In the genomic region with DNA sequence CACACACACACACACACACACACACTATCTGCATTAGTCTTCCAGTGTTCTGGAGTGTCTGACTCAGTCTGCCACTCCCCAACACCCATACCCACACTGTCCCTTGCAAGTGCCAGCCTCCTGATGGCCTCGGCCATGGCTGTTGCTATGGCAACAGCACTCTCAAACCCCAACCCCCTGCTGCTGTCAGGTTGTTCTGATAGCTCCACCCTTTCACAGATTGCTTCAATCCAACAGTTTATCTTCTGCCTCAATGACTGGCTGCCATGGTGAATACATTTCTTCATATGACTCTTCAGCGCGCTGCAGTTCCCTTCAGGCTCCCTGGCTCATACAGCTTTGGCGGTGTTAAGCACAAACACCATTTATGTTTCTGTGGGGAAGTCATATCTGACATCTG, we compare ENCODE assay signal across 20 mouse cellular contexts.
DNase-seq lines count a peak whose midpoint lies in the region; ATAC-seq lines count a peak whose summit lies in the region.
"Had no signal": no experiment of that assay in that cellular context is flagged by ENCODE, and none has a peak within 500 bp of the region (broad histone marks: within the 10 kb centered on the region; RNA-seq: fewer than 3 reads in every experiment).

No protein-coding gene starts in this region.

- peaks cover 16% of the 10 kb centered on the region for H3K4me1 ChIP-seq in hindbrain, embryonic 14.5 days (replicated peaks; ENCODE audit: control insufficient read depth, insufficient read depth, low read length)
- peaks cover 36% of the 10 kb centered on the region for H3K4me1 ChIP-seq in hindbrain, embryonic 12.5 days
- peaks cover 30% of the 10 kb centered on the region for H3K4me1 ChIP-seq in midbrain, embryonic 14.5 days (ENCODE audit: control insufficient read depth, insufficient read depth, low read length)
- H3K4me1 ChIP-seq in midbrain, embryonic 16.5 days (ENCODE audit: control insufficient read depth, insufficient read depth, low read length) = peaks cover 22% of the 10 kb centered on the region
- H3K4me1 ChIP-seq in limb, embryonic 10.5 days = peaks cover 35% of the 10 kb centered on the region
- H3K4me1 ChIP-seq: liver, embryonic 15.5 days had no signal

- H3K9ac ChIP-seq in hindbrain, embryonic 14.5 days = no peak overlapping the region
- H3K9ac ChIP-seq in hindbrain, embryonic 12.5 days = no peak overlapping the region
- H3K9ac ChIP-seq in midbrain, embryonic 14.5 days (replicated peaks; ENCODE audit: low read length) = no peak overlapping the region
- H3K9ac ChIP-seq in midbrain, embryonic 16.5 days (ENCODE audit: low read depth, low read length) = no peak overlapping the region
- H3K9ac ChIP-seq: embryonic facial prominence, embryonic 13.5 days; heart, embryonic 13.5 days; limb, embryonic 15.5 days; liver, embryonic 15.5 days had no signal

- peak; percentile 12 for DNase-seq in adrenal gland, adult 2 months
- DNase-seq in adrenal gland, adult 18-20 months (ENCODE audit: low spot score in 2 of 2) = no peak
- DNase-seq in hindbrain, embryonic 14.5 days (ENCODE audit: low spot score) = no peak
- DNase-seq in midbrain, embryonic 14.5 days = peak; percentile 39
- no peak for DNase-seq in limb, embryonic 10.5 days (ENCODE audit: low spot score)
- no peak for DNase-seq in yolk sac, embryonic 10.5 days (ENCODE audit: low spot score)
- DNase-seq: cerebellum, adult 9-10 months; heart, postnatal 36 days; kidney, adult 2 months; kidney, postnatal 10 days; lung, postnatal 14 days had no signal

- H3K27ac ChIP-seq in hindbrain, embryonic 14.5 days = no peak overlapping the region
- H3K27ac ChIP-seq in hindbrain, embryonic 12.5 days = no peak overlapping the region
- no peak overlapping the region for H3K27ac ChIP-seq in midbrain, embryonic 14.5 days (replicated peaks; ENCODE audit: low read depth, low read length)
- H3K27ac ChIP-seq in midbrain, embryonic 16.5 days (ENCODE audit: low read length) = no peak overlapping the region
- no peak overlapping the region for H3K27ac ChIP-seq in limb, embryonic 10.5 days
- H3K27ac ChIP-seq: embryonic facial prominence, embryonic 13.5 days; heart, embryonic 13.5 days; limb, embryonic 15.5 days; liver, embryonic 15.5 days; stomach, postnatal 0 days had no signal

- 57% methylated on average over 4 of the region's 4 CpGs for WGBS in hindbrain, embryonic 14.5 days
- WGBS in hindbrain, embryonic 12.5 days = 64% methylated on average over 4 of the region's 4 CpGs
- WGBS in midbrain, embryonic 14.5 days = 67% methylated on average over 4 of the region's 4 CpGs
- WGBS in midbrain, embryonic 16.5 days = 69% methylated on average over 4 of the region's 4 CpGs
- WGBS in limb, embryonic 10.5 days = 84% methylated on average over 4 of the region's 4 CpGs

- ATAC-seq in hindbrain, embryonic 14.5 days (ENCODE audit: low FRiP score) = peak; percentile 38; the same call in 1 of the 2 replicates
- ATAC-seq in hindbrain, embryonic 12.5 days (ENCODE audit: low FRiP score) = no peak; the same call in 1 of the 2 replicates
- ATAC-seq in midbrain, embryonic 14.5 days (ENCODE audit: low FRiP score, low TSS enrichment) = no peak
- ATAC-seq in midbrain, embryonic 16.5 days = no peak
- ATAC-seq: activated CD4-positive, CD25-positive, alpha-beta regulatory T cell, adult 4 months; inflammation-experienced regulatory T-cells, adult 6 months had no signal

- H3K4me3 ChIP-seq in hindbrain, embryonic 14.5 days (replicated peaks; ENCODE audit: low read length) = no peak overlapping the region
- H3K4me3 ChIP-seq in hindbrain, embryonic 12.5 days = no peak overlapping the region
- H3K4me3 ChIP-seq in midbrain, embryonic 14.5 days (replicated peaks; ENCODE audit: low read depth, low read length) = no peak overlapping the region
- no peak overlapping the region for H3K4me3 ChIP-seq in midbrain, embryonic 16.5 days (ENCODE audit: low read depth, low read length)
- H3K4me3 ChIP-seq in limb, embryonic 10.5 days = no peak overlapping the region
- H3K4me3 ChIP-seq: embryonic facial prominence, embryonic 13.5 days; heart, embryonic 13.5 days; limb, embryonic 15.5 days; liver, embryonic 15.5 days had no signal

- H3K4me2 ChIP-seq in hindbrain, embryonic 14.5 days (replicated peaks) = no peak overlapping the region
- H3K4me2 ChIP-seq in hindbrain, embryonic 12.5 days (replicated peaks) = no peak overlapping the region
- no peak overlapping the region for H3K4me2 ChIP-seq in midbrain, embryonic 14.5 days (ENCODE audit: low read length)
- H3K4me2 ChIP-seq in midbrain, embryonic 16.5 days (ENCODE audit: low read length) = no peak overlapping the region
- H3K4me2 ChIP-seq: embryonic facial prominence, embryonic 13.5 days; heart, embryonic 13.5 days; limb, embryonic 15.5 days; liver, embryonic 15.5 days had no signal

- H3K27me3 ChIP-seq in hindbrain, embryonic 14.5 days (ENCODE audit: control insufficient read depth, insufficient read depth, low read length) = no peaks in the 10 kb centered on the region
- H3K27me3 ChIP-seq in hindbrain, embryonic 12.5 days = no peaks in the 10 kb centered on the region
- no peaks in the 10 kb centered on the region for H3K27me3 ChIP-seq in midbrain, embryonic 14.5 days (ENCODE audit: control insufficient read depth, insufficient read depth, low read length)
- H3K27me3 ChIP-seq in midbrain, embryonic 16.5 days (ENCODE audit: control insufficient read depth, insufficient read depth, low read depth, low read length) = no peaks in the 10 kb centered on the region
- H3K27me3 ChIP-seq in limb, embryonic 10.5 days (ENCODE audit: low read depth, poor library complexity, severe bottlenecking) = 0 out of 2 replicates have a peak, but pooled peaks cover 3% of the 10 kb centered on the region
- H3K27me3 ChIP-seq: embryonic facial prominence, embryonic 13.5 days; heart, embryonic 13.5 days; limb, embryonic 15.5 days; liver, embryonic 15.5 days had no signal

- H3K36me3 ChIP-seq in hindbrain, embryonic 14.5 days (replicated peaks; ENCODE audit: control insufficient read depth, insufficient read depth) = peaks cover 3% of the 10 kb centered on the region
- H3K36me3 ChIP-seq in hindbrain, embryonic 12.5 days = no peaks in the 10 kb centered on the region
- H3K36me3 ChIP-seq in midbrain, embryonic 14.5 days (ENCODE audit: control insufficient read depth, insufficient read depth, low read length) = peaks cover 11% of the 10 kb centered on the region; the same call in 1 of the 2 replicates
- H3K36me3 ChIP-seq in midbrain, embryonic 16.5 days (ENCODE audit: control insufficient read depth, insufficient read depth, low read length) = peaks cover 3% of the 10 kb centered on the region; the same call in 1 of the 2 replicates
- peaks cover 12% of the 10 kb centered on the region for H3K36me3 ChIP-seq in limb, embryonic 10.5 days
- H3K36me3 ChIP-seq: embryonic facial prominence, embryonic 13.5 days; liver, embryonic 15.5 days had no signal

- H3K9me3 ChIP-seq in hindbrain, embryonic 14.5 days (ENCODE audit: control insufficient read depth, low read length) = no peaks in the 10 kb centered on the region
- no peaks in the 10 kb centered on the region for H3K9me3 ChIP-seq in hindbrain, embryonic 12.5 days (replicated peaks)
- H3K9me3 ChIP-seq in midbrain, embryonic 14.5 days (ENCODE audit: control insufficient read depth, low read length) = no peaks in the 10 kb centered on the region
- H3K9me3 ChIP-seq in midbrain, embryonic 16.5 days (replicated peaks; ENCODE audit: control insufficient read depth, low read length, poor library complexity, severe bottlenecking) = no peaks in the 10 kb centered on the region
- no peaks in the 10 kb centered on the region for H3K9me3 ChIP-seq in limb, embryonic 10.5 days (replicated peaks)
- H3K9me3 ChIP-seq: embryonic facial prominence, embryonic 13.5 days; limb, embryonic 15.5 days; liver, embryonic 15.5 days had no signal

Comparison
In these comparisons a context has a peak if more than half of its experiments do, and no peak if none do; other contexts are left out.
1. DNase-seq: peak in adrenal gland, adult 2 months (single experiment) and midbrain, embryonic 14.5 days (single experiment); none in adrenal gland, adult 18-20 months (0 of 2), hindbrain, embryonic 14.5 days (single experiment), limb, embryonic 10.5 days (single experiment) and yolk sac, embryonic 10.5 days (single experiment).